ENCODE assay signal across 8 mouse cellular contexts in the genomic region with DNA sequence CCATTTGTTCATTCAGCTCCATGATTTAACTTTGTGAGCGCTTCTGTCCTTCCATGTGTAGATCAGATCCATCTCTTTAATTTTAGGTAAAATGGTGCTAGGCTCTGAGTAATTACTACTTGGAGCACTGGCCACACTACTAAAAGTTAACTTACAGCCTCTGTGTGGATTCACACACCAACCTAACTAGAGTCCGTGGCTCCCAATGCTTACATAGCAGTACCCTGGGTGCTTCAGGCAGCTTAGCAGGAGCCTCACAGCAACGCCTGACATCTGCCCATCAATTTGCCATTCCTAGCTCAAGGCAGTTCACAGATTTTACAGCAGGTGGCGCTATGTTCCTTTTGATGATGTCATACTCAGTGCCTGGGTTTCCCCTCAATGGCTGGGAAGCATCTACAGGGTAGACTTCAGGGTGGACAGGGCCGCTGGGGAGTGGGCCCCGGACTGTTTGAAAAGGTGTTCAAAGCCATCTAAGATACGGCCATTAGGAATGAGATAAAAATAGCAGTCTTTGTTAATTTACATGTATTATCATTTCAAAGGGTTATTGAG.
DNase-seq lines count a peak whose midpoint lies in the region; ATAC-seq and TF ChIP-seq lines count a peak whose summit lies in the region.

No protein-coding gene starts in this region.

- peak; percentile 4 for DNase-seq in lung, adult 2 months
- DNase-seq in lung, postnatal 25 days (ENCODE audit: low spot score), result no peak
- peak; percentile 58 for DNase-seq in brain, adult 2 months (ENCODE audit: low read depth, low spot score)
- peak; percentile 61 for DNase-seq in left cerebral cortex, postnatal 4 days
- no peak for DNase-seq in gastrocnemius, postnatal 14 days

- no peaks in the 10 kb centered on the region for H3K36me3 ChIP-seq in forebrain, embryonic 12.5 days (replicated peaks)
- no peaks in the 10 kb centered on the region for H3K36me3 ChIP-seq in intestine, embryonic 15.5 days
- no peaks in the 10 kb centered on the region for H3K36me3 ChIP-seq in neural tube, embryonic 13.5 days

- WGBS in lung, adult 2 months, result 54% methylated on average over 7 of the region's 7 CpGs
- 45% methylated on average over 7 of the region's 7 CpGs for WGBS in forebrain, embryonic 12.5 days
- 55% methylated on average over 7 of the region's 7 CpGs for WGBS in intestine, embryonic 15.5 days
- 56% methylated on average over 7 of the region's 7 CpGs for WGBS in neural tube, embryonic 13.5 days

- H3K9me3 ChIP-seq in forebrain, embryonic 12.5 days, result no peaks in the 10 kb centered on the region
- no peaks in the 10 kb centered on the region for H3K9me3 ChIP-seq in intestine, embryonic 15.5 days
- no peaks in the 10 kb centered on the region for H3K9me3 ChIP-seq in neural tube, embryonic 13.5 days

- intact Hi-C loops in left cerebral cortex, postnatal 4 days (cut with DNase I), result loop anchor here (10.0 kb wide), 1 partner anchor 86 kb away; the partner anchor contains the start of gene Cdh6
- intact Hi-C loops in gastrocnemius, postnatal 14 days (cut with DNase I; ENCODE audit: low total_unique reads), result no loop called here

- no peak overlapping the region for H3K27ac ChIP-seq in forebrain, embryonic 12.5 days
- no peak overlapping the region for H3K27ac ChIP-seq in intestine, embryonic 15.5 days
- H3K27ac ChIP-seq in neural tube, embryonic 13.5 days (replicated peaks), result no peak overlapping the region

- TF ChIP-seq CTCF in lung, adult 2 months (IDR thresholded peaks at IDR 0.05; ENCODE audit: insufficient read depth, low read length), result peak; percentile 39; the same call in 1 of the 2 replicates

- no peaks in the 10 kb centered on the region for H3K4me1 ChIP-seq in lung, adult 2 months (ENCODE audit: control insufficient read depth, insufficient read depth, low read length)
- peaks cover 5% of the 10 kb centered on the region for H3K4me1 ChIP-seq in forebrain, embryonic 12.5 days
- H3K4me1 ChIP-seq in intestine, embryonic 15.5 days (replicated peaks), result no peaks in the 10 kb centered on the region
- peaks cover 5% of the 10 kb centered on the region; the same call in 1 of the 2 replicates for H3K4me1 ChIP-seq in neural tube, embryonic 13.5 days (replicated peaks)

- H3K27me3 ChIP-seq in forebrain, embryonic 12.5 days, result no peaks in the 10 kb centered on the region
- H3K27me3 ChIP-seq in intestine, embryonic 15.5 days (replicated peaks), result no peaks in the 10 kb centered on the region
- H3K27me3 ChIP-seq in neural tube, embryonic 13.5 days, result no peaks in the 10 kb centered on the region

- no peak for TF ChIP-seq POLR2A in lung, adult 2 months (IDR thresholded peaks at IDR 0.05; ENCODE audit: borderline replicate concordance, extremely low read depth, low read depth, low read length)

- no peak overlapping the region for H3K4me3 ChIP-seq in lung, adult 2 months (replicated peaks; ENCODE audit: extremely low read depth, low read depth, low read length)
- no peak overlapping the region for H3K4me3 ChIP-seq in forebrain, embryonic 12.5 days (replicated peaks)
- H3K4me3 ChIP-seq in intestine, embryonic 15.5 days (replicated peaks), result no peak overlapping the region
- H3K4me3 ChIP-seq in neural tube, embryonic 13.5 days, result no peak overlapping the region

- H3K9ac ChIP-seq in forebrain, embryonic 12.5 days, result no peak overlapping the region
- no peak overlapping the region for H3K9ac ChIP-seq in intestine, embryonic 15.5 days
- H3K9ac ChIP-seq in neural tube, embryonic 13.5 days, result no peak overlapping the region

- no peak overlapping the region for H3K4me2 ChIP-seq in forebrain, embryonic 12.5 days
- H3K4me2 ChIP-seq in intestine, embryonic 15.5 days (replicated peaks), result no peak overlapping the region
- H3K4me2 ChIP-seq in neural tube, embryonic 13.5 days, result no peak overlapping the region

- peak; percentile 87 for ATAC-seq in forebrain, embryonic 12.5 days (ENCODE audit: low FRiP score)
- peak; percentile 49; the same call in 1 of the 2 replicates for ATAC-seq in intestine, embryonic 15.5 days
- peak; percentile 85 for ATAC-seq in neural tube, embryonic 13.5 days (ENCODE audit: low read depth)

Comparison
In these comparisons a context has a peak if more than half of its experiments do, and no peak if none do; other contexts are left out.
1. DNase-seq: peak in lung, adult 2 months (single experiment), brain, adult 2 months (single experiment) and left cerebral cortex, postnatal 4 days (single experiment); none in lung, postnatal 25 days (single experiment) and gastrocnemius, postnatal 14 days (single experiment).
2. Peak in every context shown above with its lines, with median percentiles within 50 percentile points of each other: ATAC-seq.